Mouse (Mus musculus) embryo, embryonic 11 days (tissue): Measurements from ENCODE around the gene H2-Oa.

Source experiments
- DNase-seq: peaks from one replicate; pipeline ENCODE4 v3.0.0-alpha.2; 2015

Gene H2-Oa

GRCm38 (mm10) chr17:34102831-34103230, 10.7 kb downstream of the H2-Oa start:
- DNase-seq, result no peak

DNA sequence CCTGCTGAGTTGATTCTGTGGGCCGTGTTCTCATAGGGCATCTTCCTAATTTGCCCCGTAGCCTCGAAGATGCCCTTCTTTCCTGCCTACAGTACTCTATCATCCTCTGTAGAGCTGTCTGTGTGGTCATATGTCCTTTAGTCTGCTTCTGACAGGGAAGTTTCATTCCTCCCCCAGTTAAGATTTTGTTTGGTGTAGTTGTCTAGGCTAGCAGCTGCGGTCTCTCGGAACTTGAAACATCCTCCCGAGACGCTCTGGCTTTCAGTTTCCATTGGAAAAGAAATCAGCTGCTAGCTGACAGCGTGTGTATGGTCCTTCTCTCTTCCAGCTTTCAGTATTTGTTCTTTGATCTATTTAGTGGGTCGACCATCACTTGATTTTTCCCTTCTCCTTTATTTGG, 12.7 kb downstream of the H2-Oa start:
- no peak for DNase-seq

DNA sequence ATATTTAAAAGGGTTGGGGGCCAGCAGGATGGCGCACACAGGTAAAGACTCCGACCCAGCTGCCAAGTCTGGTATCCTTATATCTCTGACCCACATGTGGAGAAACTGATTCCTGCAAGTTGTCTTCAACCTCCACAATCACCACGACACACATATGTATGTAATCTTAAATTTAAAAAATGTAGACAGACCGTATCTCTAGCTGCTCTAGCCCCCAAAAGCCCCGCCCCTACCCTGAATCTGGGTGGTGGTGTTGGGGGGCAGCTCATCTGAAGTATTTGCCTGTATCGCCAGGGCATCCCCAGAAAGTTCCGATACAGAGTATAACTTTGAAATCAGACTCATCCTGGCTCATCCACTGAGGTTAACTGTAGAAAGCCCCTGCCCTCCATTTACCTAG, 14.4 kb downstream of the H2-Oa start:
- DNase-seq, result no peak

DNA sequence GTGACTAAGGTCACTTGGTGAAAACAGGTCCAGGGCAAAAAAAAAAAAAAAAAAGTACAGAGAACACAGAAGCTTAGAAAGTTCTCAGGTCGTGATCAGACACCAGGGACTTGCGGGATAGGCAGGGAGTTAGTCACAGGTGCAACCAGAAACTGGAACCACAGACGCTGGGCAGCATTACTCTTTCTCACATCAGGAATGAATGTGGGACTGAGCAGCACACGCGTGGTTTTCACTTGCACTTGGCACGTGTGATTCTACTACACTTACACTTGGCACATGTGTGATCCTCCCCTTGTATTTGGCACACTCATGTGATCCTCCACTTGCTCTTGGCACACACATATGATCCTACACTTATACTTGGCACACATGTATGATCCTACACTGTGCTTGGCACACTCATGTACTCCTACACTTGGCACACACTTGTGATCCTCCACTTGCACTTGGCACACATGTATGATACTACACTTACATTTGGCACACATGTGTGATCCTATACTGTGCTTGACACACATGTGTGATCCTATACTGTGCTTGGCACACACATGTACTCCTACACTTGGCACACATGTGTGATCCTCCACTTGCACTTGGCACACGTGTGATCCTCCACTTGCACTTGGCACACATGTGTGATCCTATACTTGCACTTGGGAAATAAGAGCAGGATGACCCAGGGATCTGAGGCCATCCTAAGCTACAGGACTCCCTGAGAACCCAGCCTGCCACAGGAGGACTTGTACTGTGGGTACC, 15.1 kb downstream of the H2-Oa start:
- DNase-seq, result no peak

DNA sequence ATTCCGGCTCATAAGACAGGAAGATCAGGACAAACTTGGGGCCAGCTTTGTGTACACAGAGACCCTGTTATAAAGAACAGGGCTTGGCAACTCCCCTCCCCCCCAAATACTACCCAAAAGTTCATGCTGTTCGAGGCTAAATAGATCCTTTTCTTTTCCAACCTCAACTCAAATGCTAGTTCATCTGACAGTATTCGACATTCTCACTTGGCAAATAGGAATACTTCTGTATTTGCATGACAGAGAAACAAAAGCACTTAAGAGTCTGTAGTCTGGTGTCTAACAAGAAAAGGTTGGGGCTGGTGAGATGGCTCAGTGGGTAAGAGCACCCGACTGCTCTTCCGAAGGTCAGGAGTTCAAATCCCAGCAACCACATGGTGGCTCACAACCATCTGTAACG, 16.3 kb downstream of the H2-Oa start:
- DNase-seq, result no peak

DNA sequence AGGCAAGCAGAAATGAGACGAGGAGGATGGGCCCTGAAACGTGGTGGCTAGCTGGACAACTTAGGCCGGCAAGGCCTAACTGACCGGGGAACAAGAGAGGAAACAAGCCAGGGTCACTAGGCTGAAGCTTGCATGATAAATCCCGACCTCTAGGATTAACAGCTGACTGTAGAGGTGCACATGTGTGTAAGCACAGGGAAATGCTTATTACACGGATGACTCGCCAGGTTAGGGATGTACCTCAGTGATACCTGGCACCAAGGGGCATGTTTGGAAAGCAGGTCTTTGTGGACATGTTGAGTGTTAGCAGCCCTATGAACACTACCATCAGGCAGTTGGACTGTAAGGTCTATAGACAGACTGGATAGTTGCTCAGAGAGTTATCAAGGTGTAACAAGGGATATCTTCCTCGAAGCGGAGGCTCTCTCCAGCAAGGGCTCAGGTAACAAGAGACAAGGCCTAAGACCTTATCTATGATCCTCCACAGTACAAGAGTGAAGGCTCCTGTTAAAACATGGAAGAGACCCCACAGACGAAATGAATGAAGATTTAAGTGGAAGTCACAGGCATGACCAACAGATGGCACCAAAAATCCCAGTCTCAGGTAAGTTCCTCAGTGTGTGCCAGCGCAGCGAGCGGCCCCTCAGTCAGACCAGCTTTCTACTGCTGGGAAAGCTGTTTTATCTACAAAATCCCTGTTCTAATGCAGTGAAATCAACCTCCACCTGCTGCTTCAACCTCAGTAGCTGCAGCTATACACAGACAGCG, 17.1 kb downstream of the H2-Oa start:
- no peak for DNase-seq

- no peak for DNase-seq
Observed at GRCm38 (mm10) chr17:34109806-34110195, 17.7 kb downstream of the H2-Oa start.

GRCm38 (mm10) chr17:34110309-34110708, 18.2 kb downstream of the H2-Oa start:
- DNase-seq, result no peak

DNA sequence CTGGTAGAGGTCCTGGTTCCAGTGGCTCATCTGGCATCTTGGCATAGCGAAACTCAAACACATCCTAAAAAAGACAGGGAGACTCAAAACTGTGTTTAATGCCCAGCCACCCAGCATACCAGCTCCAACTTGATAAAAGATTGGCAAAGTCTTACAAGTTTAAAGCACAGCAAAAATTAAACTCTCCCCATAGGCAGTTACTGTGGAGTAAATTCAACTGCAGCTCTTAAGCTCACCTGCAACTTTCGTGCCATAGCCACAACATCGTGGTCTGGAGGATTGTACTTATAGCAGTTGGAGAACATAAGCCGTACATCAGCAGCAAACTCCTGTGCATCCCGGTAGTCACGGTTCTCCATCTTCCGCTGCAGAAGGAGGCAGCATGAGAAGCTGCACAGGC, 22.0 kb downstream of the H2-Oa start:
- no peak for DNase-seq

DNA sequence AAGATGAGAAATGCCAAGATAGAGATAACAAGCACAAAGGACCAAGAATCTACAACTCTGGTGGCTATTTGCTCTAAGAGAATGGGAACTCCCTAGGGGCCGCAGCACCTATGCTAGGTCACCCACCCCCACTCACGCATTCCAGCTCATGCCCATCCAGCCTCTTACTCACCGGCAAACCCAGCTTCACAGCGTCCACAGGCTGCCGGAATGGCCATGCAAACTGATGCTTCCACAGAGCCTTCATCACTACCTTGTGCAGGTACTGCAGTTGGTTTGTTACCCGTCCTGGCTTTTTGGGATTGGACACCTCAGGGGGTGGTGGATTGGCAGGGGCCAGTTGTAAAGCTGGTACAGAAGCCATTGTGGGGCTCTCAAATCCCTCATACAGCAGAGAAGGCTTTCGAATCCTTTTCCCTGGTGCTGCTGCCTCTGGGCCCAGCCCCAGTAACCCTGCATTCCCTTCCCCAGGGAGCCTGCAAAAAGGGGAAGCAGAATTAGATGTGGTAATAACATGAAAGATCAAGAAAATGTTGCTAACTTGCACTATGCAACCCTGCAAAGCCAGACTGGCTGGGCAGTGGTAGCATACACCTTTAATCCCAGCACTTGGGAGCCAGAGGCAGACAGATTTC, 24.7 kb downstream of the H2-Oa start:
- DNase-seq, result no peak

DNA sequence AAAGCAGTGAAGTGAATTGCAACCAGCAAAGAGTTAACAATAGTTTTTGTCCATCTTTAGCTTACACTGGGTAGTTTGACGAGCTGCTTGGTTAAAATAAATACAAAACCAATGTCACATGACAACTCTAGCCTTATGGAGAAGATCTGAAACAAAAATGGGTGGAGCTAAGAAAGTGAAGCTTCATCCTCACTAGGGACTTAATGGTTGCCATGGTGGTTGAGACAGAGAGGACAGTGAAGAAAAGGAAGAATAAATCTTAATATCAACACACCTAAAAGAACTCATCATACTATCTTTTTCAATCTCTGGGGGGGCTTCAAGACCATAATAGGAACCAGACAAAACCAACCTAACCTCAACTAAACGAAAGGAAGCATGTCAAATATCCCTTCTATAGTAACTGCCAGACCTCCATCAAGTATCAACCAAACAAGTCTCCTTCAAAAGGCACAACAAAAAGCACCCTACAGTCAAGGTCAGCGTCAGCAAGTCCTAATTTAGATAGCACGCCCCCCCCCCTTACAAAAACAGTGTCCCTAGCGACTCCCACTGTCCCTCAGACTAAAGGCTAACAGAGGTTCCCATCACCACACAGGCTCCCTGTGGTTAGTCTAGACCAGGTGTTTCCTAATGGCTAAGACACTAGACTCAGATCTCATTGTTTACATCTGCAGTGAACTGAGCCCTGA, 25.4 kb downstream of the H2-Oa start:
- DNase-seq, result no peak

- peak; percentile 51 for DNase-seq
Observed at GRCm38 (mm10) chr17:34118113-34118872, 26.2 kb downstream of the H2-Oa start.

GRCm38 (mm10) chr17:34118873-34119248, 26.7 kb downstream of the H2-Oa start:
- DNase-seq, result no peak

DNA sequence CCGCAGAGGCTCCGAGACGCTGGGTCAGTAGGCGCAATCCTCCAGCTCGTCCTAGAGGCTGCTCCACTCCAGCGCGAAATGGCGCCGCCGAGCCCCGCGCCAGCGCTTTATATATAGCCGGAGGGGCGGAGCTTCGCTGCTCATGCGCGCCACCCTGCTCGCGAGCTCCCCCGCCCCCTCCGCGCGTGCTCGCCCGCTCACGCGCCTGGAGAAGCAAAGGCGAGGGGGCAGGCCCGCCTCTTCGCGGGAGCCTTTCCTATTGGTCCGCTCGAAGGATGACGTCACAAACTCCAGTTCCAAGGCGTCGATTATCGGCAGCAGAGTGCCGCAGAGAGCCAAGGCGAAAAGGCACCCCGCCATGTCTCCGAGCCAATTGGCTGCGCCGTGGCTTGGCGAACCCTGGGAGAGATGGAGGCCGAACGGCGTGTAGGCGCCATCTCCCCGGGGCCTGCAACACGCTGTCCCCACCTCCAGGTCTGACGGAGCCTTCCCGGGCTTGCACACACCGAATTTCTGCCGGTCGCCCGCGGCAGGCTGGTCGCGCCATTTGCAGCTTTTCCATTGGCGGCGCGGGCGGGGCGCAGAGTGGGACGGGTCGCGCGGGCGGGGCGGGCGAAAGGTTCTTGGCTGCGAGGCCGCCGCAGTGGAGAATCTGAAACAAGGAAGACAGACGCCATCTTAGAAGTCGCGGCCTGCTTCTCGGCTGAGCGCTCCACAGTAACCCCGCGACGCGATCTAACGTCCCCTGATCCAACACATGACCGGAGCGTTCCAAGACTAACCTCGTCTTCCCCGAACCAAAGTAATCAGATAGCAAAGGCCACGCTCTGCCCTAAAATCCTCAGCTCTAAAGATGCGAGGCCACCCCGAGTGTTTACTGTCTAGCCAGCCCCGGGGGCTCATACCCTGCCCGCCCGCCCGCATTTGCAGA, 27.4 kb downstream of the H2-Oa start, which contains the start of gene H2-DMa:
TSS of gene H2-DMa (plus strand) at position 293 of the 931 bp plus-strand sequence.
- DNase-seq, result peak; percentile 99

DNA sequence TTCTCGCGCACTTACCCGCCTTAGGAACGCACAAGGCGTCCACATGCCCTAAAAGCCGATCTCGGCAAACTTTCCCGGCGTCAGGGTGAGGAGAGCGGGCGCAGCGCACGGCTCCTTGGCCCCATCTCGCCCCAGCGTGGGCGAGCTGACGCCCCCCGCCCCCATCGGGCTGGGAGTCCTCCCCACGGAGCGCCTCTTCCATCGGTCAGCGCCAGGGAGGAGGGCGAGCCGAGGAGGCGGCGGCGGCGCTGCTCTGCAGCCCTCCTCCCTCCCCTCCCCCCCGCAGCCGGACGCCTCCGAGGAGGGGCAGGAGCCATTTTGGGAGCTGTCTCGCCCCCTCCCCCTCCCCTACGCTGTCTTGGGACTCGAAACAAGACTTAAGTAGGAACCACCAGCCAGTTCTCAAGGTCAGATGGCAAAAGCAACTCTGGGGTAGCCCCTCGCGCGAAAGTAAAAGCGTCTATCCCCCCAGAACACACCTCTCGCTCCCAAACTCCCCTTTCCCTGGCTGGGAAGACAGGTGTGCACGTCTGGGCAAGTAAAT, 28.1 kb downstream of the H2-Oa start:
- DNase-seq, result peak; percentile 94

DNA sequence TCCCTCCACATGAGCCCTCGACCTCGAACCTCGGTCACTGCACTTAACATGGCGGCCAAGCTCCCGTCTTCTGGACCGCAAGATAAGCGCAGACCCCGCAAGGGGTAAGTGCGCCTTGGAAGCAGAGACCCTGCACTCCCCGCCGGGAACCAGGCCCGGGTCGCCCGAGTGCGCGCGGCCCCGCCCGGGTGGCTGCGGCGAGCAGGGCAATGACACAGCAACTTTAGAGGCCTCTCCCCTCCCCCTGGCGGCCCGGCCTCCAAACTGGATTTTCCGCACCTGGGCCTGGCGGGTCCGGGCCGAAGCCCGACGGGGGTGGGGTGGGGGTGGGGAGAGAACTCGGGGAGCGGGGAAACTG, 28.7 kb downstream of the H2-Oa start:
- no peak for DNase-seq

- DNase-seq, result peak; percentile 89
Observed at GRCm38 (mm10) chr17:34121172-34121878, 29.2 kb downstream of the H2-Oa start.

DNA sequence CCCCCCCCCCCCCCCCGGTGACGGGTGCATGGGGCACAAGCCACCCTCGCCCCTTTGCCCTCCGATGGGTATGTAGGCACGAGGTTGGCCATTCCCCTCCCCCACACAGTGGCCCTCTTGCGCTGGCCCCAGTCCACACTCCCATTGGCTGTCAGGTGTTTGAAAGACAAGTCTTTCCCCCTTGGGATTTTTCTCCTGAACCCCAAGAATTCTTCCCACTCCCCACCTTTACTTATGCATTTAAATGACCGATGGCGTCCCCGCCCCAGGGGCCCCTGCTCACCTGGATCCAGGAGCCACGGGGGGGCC, 29.7 kb downstream of the H2-Oa start:
- DNase-seq, result peak; percentile 86

- DNase-seq, result peak; percentile 99
Observed at GRCm38 (mm10) chr17:34122188-34122984, 30.2 kb downstream of the H2-Oa start, which contains the start of gene Brd2. Brd2 (minus strand) TSS chr17:34122634.

- no peak for DNase-seq
Observed at GRCm38 (mm10) chr17:34123111-34123510, 31.0 kb downstream of the H2-Oa start.
